Mouse (Mus musculus) cortical plate, adult 2 months (tissue): ENCODE results near the gene Kbtbd4.

Experiments used
- CTCF ChIP-seq: fragments of 200-500 bp; IDR thresholded peaks from 2 replicates; pipeline ENCODE4 v1.5.1; 2011; ENCODE audit warnings: mild to moderate bottlenecking, control low read depth, low read length; ENCODE audit not compliant: insufficient read depth; ENCODE audit errors: extremely low read depth
- POLR2A ChIP-seq: fragments of 200-500 bp; IDR thresholded peaks from 2 replicates; pipeline ENCODE4 v1.6.1; 2011; ENCODE audit warnings: mild to moderate bottlenecking, low read length, control low read depth; ENCODE audit not compliant: insufficient read depth; ENCODE audit errors: extremely low read depth

DNA sequence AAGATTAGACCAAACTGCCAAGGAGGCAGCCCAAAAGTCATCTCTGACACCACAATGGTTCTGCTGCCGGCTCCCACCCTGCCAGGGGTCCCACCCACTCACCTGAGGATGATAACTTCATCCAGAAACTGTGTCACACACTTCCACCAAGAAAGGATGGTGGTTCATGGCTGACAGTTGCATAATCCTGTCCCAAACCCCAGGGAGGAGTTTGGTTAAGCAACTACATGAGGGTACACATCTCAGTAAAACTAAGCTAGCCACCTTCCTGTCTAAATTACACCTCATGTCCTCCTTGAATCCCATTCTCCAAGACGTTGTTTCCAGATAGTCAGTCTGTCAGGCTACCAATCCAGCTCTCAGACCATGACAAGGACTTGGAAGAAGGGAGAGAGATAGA lies 27.7 kb downstream of the Kbtbd4 start:
- TF ChIP-seq CTCF (no peak), POLR2A (no peak)
